Mouse (Mus musculus) E14TG2a.4 (cell line): ENCODE results near the gene Olfr299.

Experiments
- CTCF ChIP-seq: conservative IDR thresholded peaks from 2 replicates; pipeline ENCODE4 v1.5.1; 2014; ENCODE audit warnings: low read length
- NANOG ChIP-seq: IDR thresholded peaks from 2 replicates; pipeline ENCODE4 v1.6.1; 2014; ENCODE audit warnings: borderline replicate concordance, low read length, mixed read lengths
- POU5F1 ChIP-seq: IDR thresholded peaks from 2 replicates; pipeline ENCODE4 v1.6.1; 2014; ENCODE audit warnings: low read length, borderline replicate concordance

GRCm38 (mm10) chr7:86492384-86492783 lies 32.7 kb downstream of the Olfr299 start, which contains the start of gene Olfr298:
- no peak for TF ChIP-seq CTCF
- TF ChIP-seq POU5F1, result no peak
- TF ChIP-seq NANOG, result no peak
